Mouse (Mus musculus): ENCODE data around the gene Zfp62.

DNA sequence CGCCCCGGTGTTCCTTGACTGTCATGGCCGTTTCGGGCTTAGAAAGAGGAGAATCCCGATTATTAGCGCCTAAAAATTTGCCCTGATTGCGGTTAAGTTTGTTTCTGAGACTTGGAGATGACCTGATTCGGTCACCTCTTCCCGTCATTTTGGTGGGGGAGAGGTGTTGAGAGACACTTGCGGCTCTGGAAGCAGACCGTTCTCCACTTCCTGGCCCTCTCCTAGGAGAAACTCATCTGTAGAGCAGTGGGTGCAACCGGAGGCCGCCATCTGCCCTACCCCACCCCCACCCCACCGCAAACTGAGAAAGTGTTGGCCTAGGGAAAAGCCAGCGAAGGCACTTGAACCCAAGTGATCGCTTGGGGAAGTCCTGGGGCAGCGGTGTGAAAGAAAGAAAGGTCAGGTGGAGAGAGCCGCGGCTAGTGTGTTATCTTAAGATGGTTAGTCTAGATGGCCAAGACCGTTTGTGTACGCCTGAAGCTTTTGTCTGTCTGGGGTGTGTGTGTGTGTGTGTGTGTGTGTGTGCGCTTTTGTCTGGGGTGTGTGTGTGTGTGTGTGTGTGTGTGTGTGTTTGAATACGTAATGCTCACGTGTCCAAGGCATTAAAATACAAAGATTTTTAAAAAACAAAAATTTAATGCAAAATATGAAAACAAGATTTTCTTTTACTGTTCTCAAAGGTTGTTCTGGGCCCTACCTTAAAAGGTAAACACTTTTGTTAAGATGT, 842 bp downstream of the Zfp62 start:
- 0 out of 2 replicates have a peak, but pooled peaks have one; percentile 2 for TF ChIP-seq GATA1 (IDR thresholded peaks at IDR 0.05; ENCODE audit: low read depth, low read length)
- TF ChIP-seq ZNF384 (IDR thresholded peaks at IDR 0.05; ENCODE audit: low read depth, low read length): 0 out of 2 replicates have a peak, but pooled peaks have one; percentile 23
- TF ChIP-seq ELF1 (IDR thresholded peaks at IDR 0.05; ENCODE audit: low read depth, low read length): no peak
